Mouse (Mus musculus) limb, embryonic 13.5 days (tissue): ENCODE data around the gene Ccdc86. TPM values are rescaled to one million over a fixed set of nuclear protein-coding genes. Genes with fewer than 3 reads are reported as not detected.

Experiments
- ATAC-seq: fragments of 200-750 bp; cut with Nextera tagmentation; 2 replicates; pipeline ENCODE4 v1.8.0; 2017; ENCODE audit warnings: low read depth, moderate number of reproducible peaks, moderate TSS enrichment; ENCODE audit not compliant: low FRiP score
- H3K27ac ChIP-seq: fragments of 300-500 bp; sonication (generic); 2 replicates; pipeline ENCODE4 v1.5.1; 2015; ENCODE audit warnings: inconsistent platforms, mild to moderate bottlenecking, moderate library complexity
- H3K27me3 ChIP-seq: fragments of 300-500 bp; sonication (generic); 2 replicates; pipeline ENCODE4 v1.6.1; 2015; ENCODE audit warnings: mild to moderate bottlenecking, inconsistent platforms
- H3K36me3 ChIP-seq: fragments of 300-500 bp; sonication (generic); 2 replicates; pipeline ENCODE4 v1.6.1; 2015; ENCODE audit warnings: inconsistent platforms, mild to moderate bottlenecking, moderate library complexity
- H3K4me1 ChIP-seq: fragments of 300-500 bp; sonication (generic); 2 replicates; pipeline ENCODE4 v1.6.1; 2015; ENCODE audit warnings: inconsistent platforms
- H3K4me2 ChIP-seq: fragments of 300-500 bp; sonication (generic); replicated peaks from 2 replicates; pipeline ENCODE4 v1.6.1; 2015; ENCODE audit warnings: inconsistent platforms, mild to moderate bottlenecking, moderate library complexity
- H3K4me3 ChIP-seq: fragments of 300-500 bp; sonication (generic); 2 replicates; pipeline ENCODE4 v1.5.1; 2015; ENCODE audit warnings: moderate library complexity, mild to moderate bottlenecking, inconsistent platforms
- H3K9ac ChIP-seq: fragments of 300-500 bp; sonication (generic); 2 replicates; pipeline ENCODE4 v1.6.1; 2015; ENCODE audit warnings: mild to moderate bottlenecking, inconsistent platforms
- H3K9me3 ChIP-seq: fragments of 300-500 bp; sonication (generic); 2 replicates; pipeline ENCODE4 v1.6.1; 2016; ENCODE audit warnings: inconsistent platforms
- WGBS: fragments of 180-500 bp; shearing (Covaris S2); methylation state at CpG from one replicate; pipeline ENCODE4 v1.1.7; 2015; 5-methylcytosine and 5-hydroxymethylcytosine counted together
- polyA plus RNA-seq: library from polyadenylated mRNA; unstranded; fragments of >200 nt; fragmentation: Nextera tagmentation; extraction: Ambion mirVana; gene quantifications from 2 replicates; pipeline ENCODE4 v1.2.1, GENCODE M21; 2015

The Ccdc86 gene
- polyA plus RNA-seq, 1 experiment from 2014 or later = 30.4 TPM

- ATAC-seq = no peak
- no peak overlapping the region for H3K27ac ChIP-seq
- 0 out of 2 replicates have a peak, but pooled peaks cover 2% of the 10 kb centered on the region for H3K27me3 ChIP-seq
- H3K36me3 ChIP-seq = peaks cover 37% of the 10 kb centered on the region
- H3K9ac ChIP-seq = peak overlapping the region; percentile 90
- peak overlapping the region; percentile 84 for H3K4me3 ChIP-seq
- WGBS = 87% methylated on average over 5 of the region's 5 CpGs
- peak overlapping the region; percentile 95 for H3K4me2 ChIP-seq
- peaks cover 27% of the 10 kb centered on the region for H3K4me1 ChIP-seq
- H3K9me3 ChIP-seq = no peaks in the 10 kb centered on the region
Measured at GRCm38 (mm10) chr19:10947219-10947618, 1.8 kb downstream of the Ccdc86 start.

- no peak for ATAC-seq
- WGBS = 89% methylated on average over 3 of the region's 3 CpGs
- Histone ChIP-seq H3K4me2 (peak overlapping the region; percentile 95), H3K4me1 (peaks cover 27% of the 10 kb centered on the region), H3K27ac (no peak overlapping the region), H3K9ac (peak overlapping the region; percentile 90), H3K36me3 (peaks cover 42% of the 10 kb centered on the region), H3K9me3 (no peaks in the 10 kb centered on the region), H3K4me3 (peak overlapping the region; percentile 84; the same call in 1 of the 2 replicates), H3K27me3 (no peaks in the 10 kb centered on the region)
Measured at GRCm38 (mm10) chr19:10946506-10946905, 2.6 kb downstream of the Ccdc86 start.

GRCm38 (mm10) chr19:10943955-10944354, 5.1 kb downstream of the Ccdc86 start:
- Histone ChIP-seq H3K4me2 (no peak overlapping the region), H3K9ac (no peak overlapping the region), H3K4me1 (peaks cover 37% of the 10 kb centered on the region), H3K27me3 (no peaks in the 10 kb centered on the region; the same call in 1 of the 2 replicates), H3K27ac (no peak overlapping the region), H3K9me3 (no peaks in the 10 kb centered on the region), H3K4me3 (no peak overlapping the region), H3K36me3 (peaks cover 42% of the 10 kb centered on the region)
- no peak for ATAC-seq
- 81% methylated on average over 3 of the region's 3 CpGs for WGBS

GRCm38 (mm10) chr19:10940801-10941457, 8.1 kb downstream of the Ccdc86 start:
- Histone ChIP-seq H3K27me3 (peaks cover 3% of the 10 kb centered on the region; the same call in 1 of the 2 replicates), H3K9ac (peak overlapping the region; percentile 71), H3K4me1 (peaks cover 12% of the 10 kb centered on the region), H3K4me3 (peak overlapping the region; percentile 46), H3K36me3 (peaks cover 38% of the 10 kb centered on the region), H3K4me2 (peak overlapping the region; percentile 89), H3K9me3 (no peaks in the 10 kb centered on the region; the same call in 1 of the 2 replicates), H3K27ac (no peak overlapping the region)
- peak; percentile 57; the same call in 1 of the 2 replicates for ATAC-seq
- 2% methylated on average over 40 of the region's 40 CpGs for WGBS

GRCm38 (mm10) chr19:10940097-10940800, 8.8 kb downstream of the Ccdc86 start:
- peak overlapping the region; percentile 71 for H3K9ac ChIP-seq
- no peak overlapping the region for H3K27ac ChIP-seq
- peaks cover 3% of the 10 kb centered on the region; the same call in 1 of the 2 replicates for H3K27me3 ChIP-seq
- 20% methylated on average over 37 of the region's 37 CpGs for WGBS
- peak overlapping the region; percentile 46 for H3K4me3 ChIP-seq
- ATAC-seq = peak; percentile 88
- peak overlapping the region; percentile 89 for H3K4me2 ChIP-seq
- H3K9me3 ChIP-seq = no peaks in the 10 kb centered on the region; the same call in 1 of the 2 replicates
- H3K4me1 ChIP-seq = peaks cover 12% of the 10 kb centered on the region
- H3K36me3 ChIP-seq = peaks cover 35% of the 10 kb centered on the region

- no peak for ATAC-seq
- Histone ChIP-seq H3K27me3 (peaks cover 3% of the 10 kb centered on the region; the same call in 1 of the 2 replicates), H3K27ac (no peak overlapping the region), H3K4me3 (no peak overlapping the region), H3K9ac (no peak overlapping the region), H3K4me2 (no peak overlapping the region), H3K9me3 (no peaks in the 10 kb centered on the region; the same call in 1 of the 2 replicates), H3K36me3 (peaks cover 20% of the 10 kb centered on the region), H3K4me1 (peaks cover 12% of the 10 kb centered on the region)
- WGBS = 56% methylated on average over 3 of the region's 3 CpGs
Measured at GRCm38 (mm10) chr19:10938771-10939170, 10.3 kb downstream of the Ccdc86 start.

- 51% methylated on average over 5 of the region's 5 CpGs for WGBS
- H3K9ac ChIP-seq = no peak within 1 kb of the TSS
Measured at GRCm38 (mm10) chr19:10937110-10937563, 11.9 kb downstream of the Ccdc86 start, which contains the start of gene Ptgdr2. TSS of gene Ptgdr2 (plus strand) at chr19:10937160.

GRCm38 (mm10) chr19:10936077-10936476, 13.0 kb downstream of the Ccdc86 start:
- no peak overlapping the region for H3K27ac ChIP-seq
- no peak overlapping the region for H3K4me3 ChIP-seq
- H3K27me3 ChIP-seq = peaks cover 3% of the 10 kb centered on the region; the same call in 1 of the 2 replicates
- 82% methylated on average over 5 of the region's 5 CpGs for WGBS
- no peaks in the 10 kb centered on the region; the same call in 1 of the 2 replicates for H3K9me3 ChIP-seq
- no peak overlapping the region for H3K4me2 ChIP-seq
- H3K9ac ChIP-seq = no peak overlapping the region
- H3K36me3 ChIP-seq = no peaks in the 10 kb centered on the region
- H3K4me1 ChIP-seq = peaks cover 10% of the 10 kb centered on the region
- no peak for ATAC-seq

More at GRCm38 (mm10) chr19:10937110-10937563, 11.9 kb downstream of the Ccdc86 start, which contains the start of gene Ptgdr2:
- Histone ChIP-seq H3K4me1 (peaks cover 12% of the 10 kb centered on the region), H3K27ac (no peak within 1 kb of the TSS), H3K27me3 (peaks cover 3% of the 10 kb centered on the region; the same call in 1 of the 2 replicates), H3K4me3 (no peak within 1 kb of the TSS), H3K4me2 (no peak within 1 kb of the TSS), H3K36me3 (peaks cover 4% of the 10 kb centered on the region), H3K9me3 (no peaks in the 10 kb centered on the region; the same call in 1 of the 2 replicates)
- no peak for ATAC-seq

- H3K4me1 ChIP-seq = peaks cover under 1% of the 10 kb centered on the region; the same call in 1 of the 2 replicates
- H3K27me3 ChIP-seq = peaks cover 3% of the 10 kb centered on the region; the same call in 1 of the 2 replicates
- no peak overlapping the region for H3K27ac ChIP-seq
- no peaks in the 10 kb centered on the region; the same call in 1 of the 2 replicates for H3K9me3 ChIP-seq
- H3K4me3 ChIP-seq = no peak overlapping the region
- no peak overlapping the region for H3K9ac ChIP-seq
- 57% methylated on average over 5 of the region's 5 CpGs for WGBS
- no peak overlapping the region for H3K4me2 ChIP-seq
- ATAC-seq = no peak
- H3K36me3 ChIP-seq = no peaks in the 10 kb centered on the region
Measured at GRCm38 (mm10) chr19:10935029-10935428, 14.0 kb downstream of the Ccdc86 start.

- no peaks in the 10 kb centered on the region; the same call in 1 of the 2 replicates for H3K9me3 ChIP-seq
- no peak overlapping the region for H3K4me3 ChIP-seq
- no peak for ATAC-seq
- no peak overlapping the region for H3K27ac ChIP-seq
- no peak overlapping the region for H3K4me2 ChIP-seq
- H3K4me1 ChIP-seq = peaks cover 13% of the 10 kb centered on the region
- H3K27me3 ChIP-seq = no peaks in the 10 kb centered on the region
- no peak overlapping the region for H3K9ac ChIP-seq
- no peaks in the 10 kb centered on the region for H3K36me3 ChIP-seq
- WGBS = 97% methylated on average over 2 of the region's 2 CpGs
Measured at GRCm38 (mm10) chr19:10930641-10931040, 18.4 kb downstream of the Ccdc86 start.

- no peak; the same call in 1 of the 2 replicates for ATAC-seq
- no peaks in the 10 kb centered on the region for H3K9me3 ChIP-seq
- no peaks in the 10 kb centered on the region for H3K27me3 ChIP-seq
- no peaks in the 10 kb centered on the region for H3K36me3 ChIP-seq
- 43% methylated on average over 4 of the region's 4 CpGs for WGBS
- peak overlapping the region; percentile 48 for H3K27ac ChIP-seq
- H3K9ac ChIP-seq = no peak overlapping the region
- H3K4me2 ChIP-seq = no peak overlapping the region
- no peak overlapping the region for H3K4me3 ChIP-seq
- H3K4me1 ChIP-seq = peaks cover 15% of the 10 kb centered on the region
Measured at GRCm38 (mm10) chr19:10926666-10927065, 22.4 kb downstream of the Ccdc86 start.
